Mouse (Mus musculus): ENCODE results near the gene Brca1.

DNA sequence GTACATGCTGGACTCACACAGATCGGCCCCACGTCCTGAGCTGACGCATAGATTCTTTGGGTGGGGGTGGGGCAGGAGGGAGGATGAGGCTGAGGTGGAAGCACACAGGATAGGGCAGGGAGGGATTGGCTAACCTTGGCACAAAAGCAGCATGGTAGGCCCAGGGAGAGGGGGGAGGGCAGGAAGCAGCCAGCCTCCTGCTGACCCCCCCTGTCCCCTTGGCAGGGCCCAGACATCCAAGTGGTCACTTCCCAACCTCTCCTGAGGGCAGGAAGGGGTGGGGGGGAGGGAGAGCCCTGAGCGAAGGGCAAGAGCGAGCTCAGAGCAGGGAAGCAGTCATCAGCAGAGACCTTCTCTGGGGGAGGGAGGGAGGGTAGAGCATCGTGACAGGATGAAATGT, 92.0 kb downstream of the Brca1 start:
- no peak for TF ChIP-seq CTCF (IDR thresholded peaks at IDR 0.05; ENCODE audit: control insufficient read depth, insufficient read depth, insufficient replicate concordance, low read depth, low read length)
- no peak for TF ChIP-seq POLR2A (IDR thresholded peaks at IDR 0.05; ENCODE audit: control insufficient read depth, low read depth, low read length)
